10 mouse cellular contexts compared by ENCODE assay signal in the genomic region with DNA sequence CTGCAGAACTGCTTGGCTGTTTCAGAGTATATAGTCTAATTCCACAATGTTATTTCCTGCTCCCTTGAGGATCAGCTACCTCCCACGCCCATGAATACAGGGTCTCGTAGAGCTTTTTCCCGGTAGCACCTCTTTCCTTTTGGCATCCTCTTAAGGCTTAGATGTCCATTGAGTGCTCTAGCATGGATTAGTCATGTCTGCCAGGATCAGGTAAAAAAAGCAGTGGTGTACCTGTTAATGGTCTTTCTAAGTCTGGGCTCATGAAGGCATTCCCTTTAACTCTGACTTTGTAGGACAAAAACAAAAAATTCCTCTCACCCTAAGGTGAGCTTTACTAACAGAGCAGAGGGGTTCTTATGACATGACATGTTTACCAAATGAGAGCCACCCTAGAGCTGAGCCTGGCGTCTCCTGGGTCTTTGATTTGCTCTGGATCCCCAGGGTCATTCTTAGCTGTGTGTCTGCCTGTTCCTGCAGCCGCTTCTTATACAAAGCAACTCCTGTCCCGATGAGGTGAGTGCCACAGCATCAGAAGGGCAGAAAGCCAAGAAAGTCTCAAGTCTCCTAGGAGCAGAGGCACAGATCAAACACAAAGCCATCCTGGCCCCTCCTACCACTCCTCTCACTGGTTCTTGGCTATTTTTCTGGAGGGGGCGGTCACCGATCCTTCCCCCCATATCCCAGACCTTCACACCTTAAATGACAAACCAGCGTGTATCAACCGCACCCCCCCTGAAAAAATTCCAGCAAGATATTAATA. TPM values are rescaled to one million over a fixed set of nuclear protein-coding genes. Genes with fewer than 3 reads are reported as not detected.
DNase-seq lines count a peak whose midpoint lies in the region; ATAC-seq and TF ChIP-seq lines count a peak whose summit lies in the region.
"Had no signal": no experiment of that assay in that cellular context is flagged by ENCODE, and none has a peak within 500 bp of the region (broad histone marks: within the 10 kb centered on the region; RNA-seq: fewer than 3 reads in every experiment).

No protein-coding gene starts in this region.

- no peaks in the 10 kb centered on the region for H3K27me3 ChIP-seq in heart, embryonic 16.5 days (ENCODE audit: control insufficient read depth, insufficient read depth, low read length)
- no peaks in the 10 kb centered on the region for H3K27me3 ChIP-seq in heart, adult 2 months (ENCODE audit: control insufficient read depth, insufficient read depth, low read length)
- no peaks in the 10 kb centered on the region for H3K27me3 ChIP-seq in embryonic facial prominence, embryonic 11.5 days (ENCODE audit: control insufficient read depth, insufficient read depth, low read length)
- no peaks in the 10 kb centered on the region; the same call in 1 of the 2 replicates for H3K27me3 ChIP-seq in intestine, embryonic 16.5 days (replicated peaks; ENCODE audit: control insufficient read depth, insufficient read depth, low read length)

- H3K9ac ChIP-seq in heart, embryonic 16.5 days (ENCODE audit: low read length) = peak overlapping the region; percentile 64
- no peak overlapping the region for H3K9ac ChIP-seq in heart, adult 2 months (ENCODE audit: low read depth, low read length)
- peak overlapping the region; percentile 33 for H3K9ac ChIP-seq in embryonic facial prominence, embryonic 11.5 days (replicated peaks; ENCODE audit: low read length)
- H3K9ac ChIP-seq in intestine, embryonic 16.5 days (ENCODE audit: low read depth, low read length) = peak overlapping the region; percentile 21; the same call in 1 of the 2 replicates

- intact Hi-C loops in heart, adult 2 months (cut with DNase I) = no loop called here

- H3K27ac ChIP-seq in heart, embryonic 16.5 days (ENCODE audit: low read length) = peak overlapping the region; percentile 46
- H3K27ac ChIP-seq in heart, adult 2 months = no peak overlapping the region
- peak overlapping the region; percentile 15 for H3K27ac ChIP-seq in embryonic facial prominence, embryonic 11.5 days (replicated peaks; ENCODE audit: low read depth, low read length)
- no peak overlapping the region for H3K27ac ChIP-seq in intestine, embryonic 16.5 days (ENCODE audit: low read length)

- H3K36me3 ChIP-seq in heart, embryonic 16.5 days (ENCODE audit: control insufficient read depth, insufficient read depth) = no peaks in the 10 kb centered on the region
- H3K36me3 ChIP-seq in heart, adult 2 months (ENCODE audit: control insufficient read depth, insufficient read depth, low read length) = no peaks in the 10 kb centered on the region
- no peaks in the 10 kb centered on the region for H3K36me3 ChIP-seq in embryonic facial prominence, embryonic 11.5 days (replicated peaks; ENCODE audit: control insufficient read depth, insufficient read depth, low read depth, low read length)
- no peaks in the 10 kb centered on the region for H3K36me3 ChIP-seq in intestine, embryonic 16.5 days (ENCODE audit: control insufficient read depth, insufficient read depth, low read length)

- 17% methylated on average over 10 of the region's 10 CpGs for WGBS in heart, embryonic 16.5 days
- 17% methylated on average over 10 of the region's 10 CpGs for WGBS in heart, adult 2 months
- 21% methylated on average over 10 of the region's 10 CpGs for WGBS in embryonic facial prominence, embryonic 11.5 days
- 24% methylated on average over 10 of the region's 10 CpGs for WGBS in intestine, embryonic 16.5 days

- H3K79me2 ChIP-seq in heart, adult 2 months (replicated peaks; ENCODE audit: control insufficient read depth, insufficient read depth, low read length) = no peaks in the 10 kb centered on the region

- peak overlapping the region; percentile 81 for H3K4me2 ChIP-seq in heart, embryonic 16.5 days (ENCODE audit: low read depth, low read length)
- H3K4me2 ChIP-seq in embryonic facial prominence, embryonic 11.5 days (ENCODE audit: low read depth, low read length) = peak overlapping the region; percentile 49
- H3K4me2 ChIP-seq in intestine, embryonic 16.5 days (ENCODE audit: low read depth, low read length) = peak overlapping the region; percentile 63

- TF ChIP-seq POLR2A in heart, adult 2 months (IDR thresholded peaks at IDR 0.05; ENCODE audit: insufficient read depth, low read depth, low read length) = no peak

- TF ChIP-seq EP300 in heart, adult 2 months (IDR thresholded peaks at IDR 0.05; ENCODE audit: insufficient read depth, low read depth, low read length) = no peak

- no peaks in the 10 kb centered on the region for H3K9me3 ChIP-seq in heart, embryonic 16.5 days (replicated peaks; ENCODE audit: control insufficient read depth, low read length)
- H3K9me3 ChIP-seq in embryonic facial prominence, embryonic 11.5 days (replicated peaks; ENCODE audit: control insufficient read depth, low read length) = no peaks in the 10 kb centered on the region
- no peaks in the 10 kb centered on the region for H3K9me3 ChIP-seq in intestine, embryonic 16.5 days (ENCODE audit: control insufficient read depth, low read length)

- no peak for DNase-seq in heart, adult 2 months
- DNase-seq in embryonic facial prominence, embryonic 11.5 days (ENCODE audit: low spot score) = peak; percentile 35
- peak; percentile 32 for DNase-seq in neural tube, embryonic 10.5 days (ENCODE audit: extremely low spot score, low spot score)
- DNase-seq in spleen, postnatal 10 days (ENCODE audit: low spot score in 2 of 2) = no peak
- DNase-seq in adrenal gland, postnatal 25 days = no peak

- no peak for ATAC-seq in heart, embryonic 16.5 days (replicated peaks; ENCODE audit: extremely low read depth, insufficient read depth, low FRiP score)
- no peak for ATAC-seq in embryonic facial prominence, embryonic 11.5 days (replicated peaks; ENCODE audit: insufficient number of reproducible peaks, low FRiP score, low TSS enrichment, low read depth)
- ATAC-seq in intestine, embryonic 16.5 days = no peak
- no peak for ATAC-seq in megakaryocyte progenitor cell, adult 5-6 weeks (replicated peaks; ENCODE audit: poor library complexity)

- TF ChIP-seq CTCF in heart, adult 2 months (IDR thresholded peaks at IDR 0.05) = no peak

- H3K4me3 ChIP-seq in heart, embryonic 16.5 days (ENCODE audit: low read length) = peak overlapping the region; percentile 46
- H3K4me3 ChIP-seq in heart, adult 2 months = no peak overlapping the region
- H3K4me3 ChIP-seq in embryonic facial prominence, embryonic 11.5 days (ENCODE audit: low read depth, low read length) = no peak overlapping the region
- H3K4me3 ChIP-seq in intestine, embryonic 16.5 days (ENCODE audit: low read length) = peak overlapping the region; percentile 37
- H3K4me3 ChIP-seq: myocyte had no signal

- peaks cover 14% of the 10 kb centered on the region for H3K4me1 ChIP-seq in heart, embryonic 16.5 days (ENCODE audit: control insufficient read depth, insufficient read depth, low read length)
- H3K4me1 ChIP-seq in heart, adult 2 months (ENCODE audit: control insufficient read depth, insufficient read depth, low read length) = peaks cover 3% of the 10 kb centered on the region; the same call in 1 of the 2 replicates
- H3K4me1 ChIP-seq in embryonic facial prominence, embryonic 11.5 days (ENCODE audit: control insufficient read depth, insufficient read depth, low read length) = no peaks in the 10 kb centered on the region
- H3K4me1 ChIP-seq in intestine, embryonic 16.5 days (ENCODE audit: control insufficient read depth, insufficient read depth, low read length) = peaks cover 11% of the 10 kb centered on the region

RNA-seq across cellular contexts. Expression of a gene that starts 27.2 kb away (rescaled TPM):
- polyA plus RNA-seq in heart, embryonic 16.5 days (2015; fragmentation: Nextera tagmentation; extraction: Ambion mirVana) = not detected in 2 replicates
- not detected for total RNA-seq in heart, adult 2 months (2021)
- polyA plus RNA-seq in heart, adult 2 months (2012; rRNA removed) = not detected in 2 replicates
- not detected in 2 replicates for polyA plus RNA-seq in embryonic facial prominence, embryonic 11.5 days (2014; fragmentation: Nextera tagmentation; extraction: Ambion mirVana)
- not detected in 2 replicates for polyA plus RNA-seq in intestine, embryonic 16.5 days (2015; fragmentation: Nextera tagmentation; extraction: Ambion mirVana)
- not detected in 2 replicates for total RNA-seq in adrenal gland, postnatal 25 days (2021)
- total RNA-seq in megakaryocyte progenitor cell, adult 5-6 weeks (2015) = not detected in 2 replicates
- total RNA-seq in megakaryocyte progenitor cell, adult 5-6 weeks (2017) = not detected in 2 replicates
- total RNA-seq: hematopoietic stem cell, adult 5-6 weeks had no signal
- polyA plus RNA-seq: myocyte had no signal

Comparison
In these comparisons a context has a peak if more than half of its experiments do, and no peak if none do; other contexts are left out.
1. H3K27ac ChIP-seq: peak in heart, embryonic 16.5 days (single experiment) and embryonic facial prominence, embryonic 11.5 days (single experiment); none in heart, adult 2 months (single experiment) and intestine, embryonic 16.5 days (single experiment).
2. H3K4me3 ChIP-seq: peak in heart, embryonic 16.5 days (single experiment) and intestine, embryonic 16.5 days (single experiment); none in heart, adult 2 months (single experiment) and embryonic facial prominence, embryonic 11.5 days (single experiment).
3. DNase-seq: peak in embryonic facial prominence, embryonic 11.5 days (single experiment) and neural tube, embryonic 10.5 days (single experiment); none in heart, adult 2 months (0 of 2), spleen, postnatal 10 days (0 of 2) and adrenal gland, postnatal 25 days (single experiment).
4. Peak in every context shown above with its lines, with median percentiles within 50 percentile points of each other: H3K4me2 ChIP-seq.